Mouse (Mus musculus): ENCODE results near the gene Gm21976. TPM values are rescaled to one million over a fixed set of nuclear protein-coding genes. Genes with fewer than 3 reads are reported as not detected.

Gm21976 gene
- polyA plus RNA-seq, 1 experiment from 2014 or later, result not detected

DNA sequence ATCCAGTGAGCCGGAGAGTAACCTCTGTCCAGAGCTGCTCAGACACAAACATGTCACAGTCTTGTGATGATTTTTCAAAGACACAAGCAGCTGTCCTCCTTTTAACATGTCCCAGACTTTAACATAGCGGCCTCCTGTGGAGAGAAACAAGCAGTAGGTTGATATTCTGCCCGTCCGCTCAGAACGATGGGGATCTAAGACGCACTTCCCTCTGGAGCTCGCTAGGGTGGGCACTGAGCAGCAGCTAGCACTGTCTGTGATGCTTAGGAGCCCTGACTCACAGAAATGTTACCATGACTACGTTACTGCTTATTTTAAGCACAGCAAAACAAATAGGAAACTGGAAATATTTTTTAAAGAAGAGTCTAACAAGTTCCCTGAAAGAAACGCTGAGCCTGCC is 24.8 kb upstream of the Gm21976 start:
- Histone ChIP-seq H3K27ac (ENCODE audit: low read depth, low read length) (no peak overlapping the region), H3K9ac (ENCODE audit: low read depth, low read length) (no peak overlapping the region), H3K4me2 (replicated peaks; ENCODE audit: low read depth, low read length) (no peak overlapping the region), H3K27me3 (ENCODE audit: control insufficient read depth, insufficient read depth, low read length) (no peaks in the 10 kb centered on the region), H3K36me3 (ENCODE audit: control insufficient read depth, insufficient read depth, low read length) (peaks cover 11% of the 10 kb centered on the region), H3K4me1 (replicated peaks; ENCODE audit: control insufficient read depth, insufficient read depth, low read length) (no peaks in the 10 kb centered on the region), H3K9me3 (ENCODE audit: control insufficient read depth, low read length) (no peaks in the 10 kb centered on the region), H3K4me3 (ENCODE audit: low read depth, low read length) (no peak overlapping the region)
- DNase-seq (ENCODE audit: low spot score), result no peak
- whole genome bisulfite sequencing, result 76% methylated on average over 9 of the region's 9 CpGs
- ATAC-seq (ENCODE audit: low FRiP score), result no peak

DNA sequence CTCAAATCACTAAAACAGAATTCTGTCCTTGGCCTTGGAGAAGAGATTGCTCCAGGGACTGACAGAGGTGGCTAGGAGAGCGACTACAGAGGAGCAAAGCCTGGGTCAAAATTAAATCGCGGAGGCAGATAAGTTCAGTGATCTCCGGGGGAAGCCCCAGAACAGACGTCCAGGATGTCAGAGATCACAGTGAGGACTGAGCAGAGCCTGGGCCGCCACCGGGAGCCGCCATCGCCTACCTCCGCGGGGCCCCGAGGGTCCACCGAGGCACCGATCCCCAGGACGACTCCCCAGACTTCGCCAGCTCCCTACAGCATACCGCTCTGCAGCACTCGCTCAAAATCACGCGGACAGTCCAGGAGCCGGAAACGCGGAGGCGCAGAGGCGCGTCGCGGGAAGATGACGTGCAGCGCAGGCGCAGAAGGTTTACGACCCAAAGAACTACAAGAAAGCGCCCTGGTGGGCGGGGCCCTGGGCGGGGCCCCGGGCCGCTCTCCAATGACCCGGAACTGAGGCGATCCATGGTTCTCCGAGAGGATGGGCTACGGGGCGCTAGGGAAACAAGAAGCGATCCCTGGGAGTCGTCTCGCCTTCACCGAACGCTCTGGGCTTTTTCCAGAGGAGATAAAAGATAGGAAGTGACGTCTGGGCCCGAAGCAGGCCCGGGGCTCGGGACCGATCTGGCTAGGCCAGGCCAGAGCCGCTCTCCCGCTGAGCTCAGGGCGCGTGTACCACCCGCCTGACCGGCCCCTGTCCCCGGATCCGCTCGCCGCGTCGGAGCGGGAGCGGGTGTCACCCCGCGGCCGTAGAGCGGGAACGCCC is 16.8 kb upstream of the Gm21976 start, which contains the start of the genes Utp15 and Ankra2:
TSS of gene Utp15 (minus strand) at position 406 of the 822 bp plus-strand sequence.
TSS of gene Ankra2 (plus strand) at position 439 of the 822 bp plus-strand sequence.
- peak; percentile 100 for DNase-seq (ENCODE audit: low spot score)
- Histone ChIP-seq H3K27me3 (ENCODE audit: control insufficient read depth, insufficient read depth, low read length) (no peaks in the 10 kb centered on the region), H3K9ac (ENCODE audit: low read depth, low read length) (peak within 1 kb of the TSS; percentile 69), H3K4me2 (replicated peaks; ENCODE audit: low read depth, low read length) (peak within 1 kb of the TSS; percentile 79), H3K27ac (ENCODE audit: low read depth, low read length) (peak within 1 kb of the TSS; percentile 96), H3K4me3 (ENCODE audit: low read depth, low read length) (peak within 1 kb of the TSS; percentile 77), H3K36me3 (ENCODE audit: control insufficient read depth, insufficient read depth, low read length) (no peaks in the 10 kb centered on the region), H3K4me1 (replicated peaks; ENCODE audit: control insufficient read depth, insufficient read depth, low read length) (peaks cover 6% of the 10 kb centered on the region), H3K9me3 (ENCODE audit: control insufficient read depth, low read length) (no peaks in the 10 kb centered on the region)
- ATAC-seq (ENCODE audit: low FRiP score), result peak; percentile 99
- 0% methylated on average over 71 of the region's 71 CpGs for WGBS

DNA sequence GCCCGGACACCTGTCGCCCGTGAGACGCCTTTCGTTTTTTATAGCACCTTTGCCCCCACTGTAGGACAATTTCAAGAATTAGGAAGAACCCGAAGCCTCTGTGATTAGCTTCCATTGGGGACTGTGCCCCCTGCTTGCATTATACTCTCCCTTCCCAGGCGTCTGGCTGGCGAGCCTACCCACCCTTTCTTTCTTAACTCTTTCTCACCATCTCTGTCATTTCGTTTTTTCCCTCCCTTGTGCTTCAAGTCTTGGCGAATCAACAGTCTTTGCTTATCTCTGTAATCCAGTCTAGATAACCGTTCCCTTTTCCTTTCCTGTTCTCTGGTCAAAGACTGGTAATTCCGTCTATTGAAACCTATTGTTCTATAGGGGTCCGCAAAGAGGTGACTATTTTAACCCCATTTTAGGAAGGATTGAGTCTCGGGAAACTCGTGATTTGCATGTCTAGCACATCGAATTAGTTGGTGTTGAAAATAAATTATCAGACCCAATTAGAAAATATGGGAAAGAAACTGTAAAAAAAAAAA is 16.2 kb upstream of the Gm21976 start:
- H3K4me3 ChIP-seq (ENCODE audit: low read depth, low read length), result peak overlapping the region; percentile 77
- peak overlapping the region; percentile 65 for H3K4me2 ChIP-seq (replicated peaks; ENCODE audit: low read depth, low read length)
- 2% methylated on average over 16 of the region's 16 CpGs for WGBS
- no peaks in the 10 kb centered on the region for H3K36me3 ChIP-seq (ENCODE audit: control insufficient read depth, insufficient read depth, low read length)
- peaks cover 6% of the 10 kb centered on the region for H3K4me1 ChIP-seq (replicated peaks; ENCODE audit: control insufficient read depth, insufficient read depth, low read length)
- peak overlapping the region; percentile 69 for H3K9ac ChIP-seq (ENCODE audit: low read depth, low read length)
- H3K27ac ChIP-seq (ENCODE audit: low read depth, low read length), result peak overlapping the region; percentile 96
- peak; percentile 50 for ATAC-seq (ENCODE audit: low FRiP score)
- H3K9me3 ChIP-seq (ENCODE audit: control insufficient read depth, low read length), result no peaks in the 10 kb centered on the region
- no peak for DNase-seq (ENCODE audit: low spot score)
- no peaks in the 10 kb centered on the region for H3K27me3 ChIP-seq (ENCODE audit: control insufficient read depth, insufficient read depth, low read length)

DNA sequence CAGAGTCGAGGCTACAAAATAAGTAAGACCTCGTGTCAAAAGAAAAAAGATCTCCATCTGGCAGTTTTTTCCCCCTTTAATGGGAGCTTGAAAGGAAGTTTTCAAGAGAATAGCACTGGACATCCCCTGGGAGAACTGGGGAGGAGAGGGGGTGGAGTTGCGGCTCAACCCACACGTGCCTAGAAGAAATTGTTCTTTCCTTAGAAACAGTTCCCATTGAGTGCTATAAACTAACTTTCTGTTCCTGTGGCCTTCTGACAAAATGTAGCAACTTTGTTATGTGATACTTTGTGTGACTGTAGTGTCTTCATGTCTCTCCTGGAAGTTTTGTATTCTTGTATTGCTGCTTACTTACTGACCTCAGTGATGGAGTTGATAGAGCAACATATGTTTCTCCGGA is 15.6 kb upstream of the Gm21976 start:
- H3K27me3 ChIP-seq (ENCODE audit: control insufficient read depth, insufficient read depth, low read length), result no peaks in the 10 kb centered on the region
- H3K27ac ChIP-seq (ENCODE audit: low read depth, low read length), result no peak overlapping the region
- peak overlapping the region; percentile 65 for H3K4me2 ChIP-seq (replicated peaks; ENCODE audit: low read depth, low read length)
- 37% methylated on average over 5 of the region's 5 CpGs for WGBS
- DNase-seq (ENCODE audit: low spot score) (peak; percentile 17), ATAC-seq (ENCODE audit: low FRiP score) (no peak)
- H3K36me3 ChIP-seq (ENCODE audit: control insufficient read depth, insufficient read depth, low read length), result no peaks in the 10 kb centered on the region
- peak overlapping the region; percentile 69; the same call in 1 of the 2 replicates for H3K9ac ChIP-seq (ENCODE audit: low read depth, low read length)
- no peaks in the 10 kb centered on the region for H3K9me3 ChIP-seq (ENCODE audit: control insufficient read depth, low read length)
- H3K4me1 ChIP-seq (replicated peaks; ENCODE audit: control insufficient read depth, insufficient read depth, low read length), result peaks cover 6% of the 10 kb centered on the region
- peak overlapping the region; percentile 77 for H3K4me3 ChIP-seq (ENCODE audit: low read depth, low read length)

DNA sequence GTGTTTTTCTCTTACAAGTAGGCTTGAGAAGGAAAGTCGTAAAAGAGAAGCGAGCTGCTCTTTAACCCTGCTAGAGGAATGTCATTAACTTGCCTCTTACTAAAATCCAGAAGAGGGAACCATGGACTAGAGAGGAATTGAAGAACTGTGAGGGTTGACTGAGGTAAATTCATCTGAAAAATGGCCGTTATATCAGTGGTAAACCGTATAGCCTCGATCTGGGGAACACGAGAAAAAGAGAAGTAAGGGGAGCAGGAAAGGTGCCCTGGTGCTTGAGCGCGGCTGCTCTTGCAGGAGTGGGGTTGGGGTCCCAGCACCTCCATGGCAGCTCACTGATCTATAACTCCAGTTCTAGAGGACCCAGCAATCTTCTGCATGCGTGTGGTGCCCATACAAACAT is 5.7 kb upstream of the Gm21976 start:
- no peaks in the 10 kb centered on the region; the same call in 1 of the 2 replicates for H3K36me3 ChIP-seq (ENCODE audit: control insufficient read depth, insufficient read depth, low read length)
- H3K4me3 ChIP-seq (ENCODE audit: low read depth, low read length), result no peak overlapping the region
- WGBS, result 93% methylated on average over 9 of the region's 9 CpGs
- H3K4me2 ChIP-seq (replicated peaks; ENCODE audit: low read depth, low read length), result no peak overlapping the region
- no peak overlapping the region for H3K9ac ChIP-seq (ENCODE audit: low read depth, low read length)
- no peaks in the 10 kb centered on the region for H3K27me3 ChIP-seq (ENCODE audit: control insufficient read depth, insufficient read depth, low read length)
- DNase-seq (ENCODE audit: low spot score), result no peak
- no peak for ATAC-seq (ENCODE audit: low FRiP score)
- no peak overlapping the region for H3K27ac ChIP-seq (ENCODE audit: low read depth, low read length)
- H3K4me1 ChIP-seq (replicated peaks; ENCODE audit: control insufficient read depth, insufficient read depth, low read length), result no peaks in the 10 kb centered on the region
- no peaks in the 10 kb centered on the region for H3K9me3 ChIP-seq (ENCODE audit: control insufficient read depth, low read length)

DNA sequence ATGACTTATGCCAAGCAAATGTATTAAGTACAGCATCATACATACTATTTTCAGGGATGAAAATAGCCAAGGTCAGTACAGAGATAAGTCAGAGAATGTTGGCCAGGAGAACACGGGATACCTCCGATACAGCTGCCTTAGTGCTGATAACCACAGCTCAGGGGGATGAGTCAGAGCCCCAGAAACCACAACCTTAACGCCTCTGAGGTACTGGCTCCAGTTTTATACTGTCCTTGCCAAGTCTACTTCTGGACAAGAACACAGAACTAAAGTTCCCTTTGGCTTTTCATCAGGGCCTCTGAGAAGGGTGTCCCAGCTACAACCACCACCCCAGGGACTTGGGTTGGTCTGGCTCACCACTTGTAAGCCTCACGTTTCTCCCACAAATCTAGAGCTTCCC is 4.0 kb upstream of the Gm21976 start:
- Histone ChIP-seq H3K27ac (ENCODE audit: low read depth, low read length) (no peak overlapping the region), H3K9me3 (ENCODE audit: control insufficient read depth, low read length) (no peaks in the 10 kb centered on the region), H3K36me3 (ENCODE audit: control insufficient read depth, insufficient read depth, low read length) (no peaks in the 10 kb centered on the region; the same call in 1 of the 2 replicates), H3K27me3 (ENCODE audit: control insufficient read depth, insufficient read depth, low read length) (no peaks in the 10 kb centered on the region), H3K4me1 (replicated peaks; ENCODE audit: control insufficient read depth, insufficient read depth, low read length) (no peaks in the 10 kb centered on the region), H3K4me2 (replicated peaks; ENCODE audit: low read depth, low read length) (no peak overlapping the region), H3K9ac (ENCODE audit: low read depth, low read length) (no peak overlapping the region), H3K4me3 (ENCODE audit: low read depth, low read length) (no peak overlapping the region)
- ATAC-seq (ENCODE audit: low FRiP score) (no peak), DNase-seq (ENCODE audit: low spot score) (no peak)
- WGBS, result 84% methylated on average over 4 of the region's 4 CpGs

DNA sequence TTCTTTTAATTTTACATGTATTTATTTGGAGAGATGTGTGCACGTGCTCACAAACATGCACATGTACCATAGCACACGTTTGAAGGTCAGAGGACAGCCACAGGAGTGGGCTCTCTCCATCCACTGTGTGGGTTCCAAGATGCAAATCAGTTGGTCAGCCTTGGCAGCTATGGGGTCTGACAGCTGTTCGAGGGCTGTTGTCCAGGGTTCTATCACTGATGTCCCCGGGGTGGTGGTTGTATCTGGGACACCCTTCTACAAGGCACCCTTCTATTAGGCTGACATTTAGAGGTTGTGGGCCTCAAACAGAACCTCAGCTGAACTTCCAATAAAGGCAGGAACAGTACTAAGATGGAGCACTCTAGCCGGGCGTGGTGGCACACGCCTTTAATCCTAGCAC is 3.4 kb upstream of the Gm21976 start:
- Histone ChIP-seq H3K9me3 (ENCODE audit: control insufficient read depth, low read length) (no peaks in the 10 kb centered on the region), H3K36me3 (ENCODE audit: control insufficient read depth, insufficient read depth, low read length) (no peaks in the 10 kb centered on the region; the same call in 1 of the 2 replicates), H3K27me3 (ENCODE audit: control insufficient read depth, insufficient read depth, low read length) (no peaks in the 10 kb centered on the region), H3K4me2 (replicated peaks; ENCODE audit: low read depth, low read length) (no peak overlapping the region), H3K27ac (ENCODE audit: low read depth, low read length) (no peak overlapping the region), H3K4me3 (ENCODE audit: low read depth, low read length) (no peak overlapping the region), H3K9ac (ENCODE audit: low read depth, low read length) (no peak overlapping the region), H3K4me1 (replicated peaks; ENCODE audit: control insufficient read depth, insufficient read depth, low read length) (no peaks in the 10 kb centered on the region)
- DNase-seq (ENCODE audit: low spot score) (no peak), ATAC-seq (ENCODE audit: low FRiP score) (no peak)
- WGBS, result 90% methylated on average over 7 of the region's 7 CpGs

DNA sequence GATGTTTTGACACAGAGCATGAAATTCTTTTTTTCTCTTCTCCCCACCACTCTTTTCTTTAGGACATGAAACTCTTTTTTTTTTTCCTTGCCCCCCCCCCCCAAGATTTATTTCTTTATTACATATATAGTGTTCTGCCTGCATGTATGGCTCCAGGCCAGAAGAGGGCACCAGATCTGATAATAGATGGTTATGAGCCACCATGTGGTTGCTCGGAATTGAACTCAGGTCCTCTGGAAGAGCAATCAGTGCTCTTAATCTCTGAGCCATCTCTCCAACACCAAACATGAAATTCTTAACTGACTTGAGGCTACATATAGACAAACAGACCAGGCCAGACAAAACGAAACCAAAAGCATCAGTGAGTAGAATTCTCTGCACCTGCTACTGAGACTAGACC is 2.2 kb upstream of the Gm21976 start:
- H3K4me1 ChIP-seq (replicated peaks; ENCODE audit: control insufficient read depth, insufficient read depth, low read length), result no peaks in the 10 kb centered on the region
- H3K4me3 ChIP-seq (ENCODE audit: low read depth, low read length), result no peak overlapping the region
- H3K9me3 ChIP-seq (ENCODE audit: control insufficient read depth, low read length), result no peaks in the 10 kb centered on the region
- 84% methylated on average over 2 of the region's 2 CpGs for WGBS
- H3K4me2 ChIP-seq (replicated peaks; ENCODE audit: low read depth, low read length), result no peak overlapping the region
- H3K27ac ChIP-seq (ENCODE audit: low read depth, low read length), result no peak overlapping the region
- no peak overlapping the region for H3K9ac ChIP-seq (ENCODE audit: low read depth, low read length)
- H3K27me3 ChIP-seq (ENCODE audit: control insufficient read depth, insufficient read depth, low read length), result no peaks in the 10 kb centered on the region
- no peaks in the 10 kb centered on the region for H3K36me3 ChIP-seq (ENCODE audit: control insufficient read depth, insufficient read depth, low read length)
- ATAC-seq (ENCODE audit: low FRiP score) (no peak), DNase-seq (ENCODE audit: low spot score) (no peak)
